Mouse (Mus musculus) retina, adult 2 months (tissue): ENCODE measurements around the gene Rom1.

Experiments used
- DNase-seq: peaks from one replicate; pipeline ENCODE4 v3.0.0-alpha.2; 2012; ENCODE audit warnings: low read depth, low spot score

The Rom1 gene

DNA sequence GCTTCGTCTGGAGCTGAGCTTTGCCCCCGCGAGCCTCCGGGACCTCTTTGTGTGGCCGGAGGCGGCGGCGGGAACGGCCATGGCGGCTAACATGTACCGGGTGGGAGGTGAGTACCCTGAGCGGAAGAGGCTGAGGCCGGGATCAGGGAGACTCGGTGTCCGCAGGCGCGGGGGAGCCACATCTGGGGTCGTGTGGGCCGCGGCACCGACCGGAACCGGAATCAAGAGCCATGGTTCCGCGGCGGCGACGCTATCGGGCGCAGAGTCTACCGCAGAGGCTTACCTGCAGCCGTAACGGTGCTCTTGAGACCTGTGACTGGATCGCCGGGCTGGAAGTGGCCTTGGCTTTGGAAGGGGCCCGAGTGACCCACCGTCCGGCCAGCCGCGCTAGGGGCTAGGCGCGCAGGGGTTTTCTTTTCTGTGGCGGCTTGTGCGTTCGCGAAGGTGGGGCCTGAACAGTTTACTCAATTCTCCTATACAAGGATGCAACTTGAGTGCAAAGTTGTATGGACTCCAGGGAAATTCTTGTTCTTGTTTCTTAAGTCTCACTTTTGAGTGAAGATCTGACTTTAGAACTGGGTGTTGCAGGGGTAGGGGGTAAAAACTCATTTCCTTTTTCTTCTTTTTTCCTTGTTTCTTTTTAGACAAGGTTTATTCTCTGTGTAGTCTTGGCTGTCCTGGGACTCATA, 13.3 kb upstream of the Rom1 start:
- no peak for DNase-seq

DNA sequence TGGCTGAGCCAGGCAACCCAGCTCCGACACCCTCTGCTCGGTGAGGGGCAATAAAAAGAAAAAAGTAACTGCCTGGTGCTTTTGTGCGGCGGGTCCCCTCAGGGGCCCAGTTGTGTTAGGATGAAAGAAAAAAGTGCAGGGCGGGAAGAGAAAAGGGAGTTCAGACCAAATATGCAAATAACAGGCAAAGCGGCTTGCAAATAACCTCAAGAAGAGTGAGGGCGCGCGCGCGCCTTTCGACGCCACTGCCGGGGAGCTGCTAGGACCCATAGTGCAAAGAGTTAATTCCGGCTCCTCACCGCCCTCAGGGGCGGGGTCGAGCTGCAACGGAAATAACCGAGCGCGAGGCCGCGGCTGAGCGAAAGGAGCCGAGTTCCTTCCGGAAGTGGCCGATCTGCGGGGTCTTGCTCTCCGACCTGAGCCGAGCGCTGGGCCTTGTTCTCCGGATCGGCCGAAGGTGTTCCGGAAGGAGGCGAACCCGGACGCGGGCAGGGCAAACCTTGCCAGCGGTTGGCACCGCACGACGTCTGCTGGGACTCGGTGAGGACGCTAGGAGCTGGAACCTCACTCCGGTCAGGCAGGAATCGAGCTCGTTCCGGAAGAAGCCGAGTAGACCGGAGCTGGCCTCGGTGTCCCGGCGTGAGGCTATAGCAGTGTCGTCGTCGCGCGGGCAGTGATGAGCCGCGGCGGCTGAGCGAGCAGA, 12.5 kb upstream of the Rom1 start, which contains the start of gene Mta2:
Gene Mta2 (plus strand): TSS at position 361 of the 703 bp plus-strand sequence.
- DNase-seq: peak; percentile 93

DNA sequence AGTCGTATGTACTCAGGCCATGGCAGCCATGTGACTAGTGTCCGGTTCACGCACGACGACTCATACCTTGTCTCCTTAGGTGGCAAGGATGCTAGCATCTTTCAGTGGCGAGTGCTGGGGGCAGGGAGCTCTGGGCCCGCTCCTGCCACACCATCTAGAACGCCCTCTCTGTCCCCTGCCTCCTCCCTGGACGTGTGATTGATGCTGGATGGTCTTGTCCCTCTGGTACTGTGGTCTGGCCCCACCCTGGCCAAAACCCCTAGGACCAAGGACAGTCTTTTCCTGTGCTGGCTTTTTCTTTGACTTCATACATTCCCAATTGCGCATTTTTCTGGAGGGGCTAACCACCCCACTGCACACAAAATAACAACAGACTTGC, 12.0 kb upstream of the Rom1 start:
- DNase-seq: no peak

DNA sequence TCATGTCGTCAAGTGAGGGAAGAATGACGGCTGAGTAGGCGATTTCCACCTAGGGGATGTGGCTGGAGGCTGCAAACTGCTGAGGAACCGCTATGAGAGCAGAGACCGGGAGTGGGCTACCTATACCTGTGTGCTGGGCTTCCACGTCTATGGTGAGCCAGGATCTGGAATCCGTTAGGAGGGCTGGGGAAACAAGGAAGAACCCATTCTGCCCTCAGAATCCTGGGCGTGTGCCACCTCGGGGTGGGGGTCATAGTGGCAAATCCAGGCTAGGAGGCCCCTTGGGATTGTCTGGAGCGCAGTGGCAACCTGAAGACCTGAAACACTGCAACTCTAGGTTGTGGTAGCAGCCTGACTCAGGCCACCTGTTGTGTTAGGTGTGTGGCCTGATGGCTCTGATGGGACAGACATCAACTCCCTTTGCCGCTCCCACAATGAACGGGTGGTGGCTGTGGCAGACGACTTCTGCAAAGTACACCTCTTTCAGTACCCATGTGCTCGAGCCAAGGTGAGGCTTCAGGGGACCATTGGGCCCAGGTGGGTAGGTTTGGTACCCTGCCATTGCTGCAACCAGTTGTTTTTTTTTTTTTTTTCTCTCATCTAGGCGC, 11.5 kb upstream of the Rom1 start:
- DNase-seq: no peak

DNA sequence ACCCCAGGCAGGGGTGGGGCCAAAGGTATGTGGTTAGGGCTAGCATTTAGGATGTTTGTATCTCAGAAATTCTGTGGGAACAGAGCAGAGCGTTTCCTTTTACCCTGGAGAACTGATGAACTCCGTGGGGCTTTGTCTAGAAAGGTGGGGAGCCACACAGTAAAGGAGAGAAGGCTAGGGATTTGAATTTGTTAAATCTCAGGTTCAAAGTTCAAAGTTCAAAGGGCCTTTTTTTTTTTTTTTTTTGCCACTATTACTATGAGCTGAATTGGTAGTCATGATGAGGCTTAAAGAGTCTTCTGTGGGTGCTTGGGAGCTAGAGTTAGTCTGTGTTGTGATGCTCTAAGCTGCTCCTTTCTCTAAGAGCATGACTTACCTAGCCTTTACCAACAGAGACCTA, 7.6 kb upstream of the Rom1 start:
- DNase-seq: no peak

DNA sequence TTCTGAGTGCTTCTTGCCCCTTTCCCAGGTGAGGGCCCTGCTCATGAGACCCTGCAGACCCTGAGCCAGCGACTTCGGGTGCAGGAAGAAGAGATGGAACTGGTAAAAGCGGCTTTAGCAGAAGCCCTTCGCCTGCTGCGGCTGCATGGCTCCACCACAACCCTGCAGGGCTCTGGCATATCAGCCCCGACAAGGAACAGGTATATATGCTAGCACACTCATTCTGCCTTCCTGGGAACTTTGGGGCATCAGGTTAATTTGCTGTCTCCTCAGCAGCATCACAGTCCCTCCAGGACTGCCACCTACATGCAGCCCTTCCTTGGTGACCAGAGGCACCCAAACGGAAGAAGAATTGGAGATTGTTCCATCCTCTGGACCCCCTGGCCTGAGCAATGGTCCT, 1.6 kb upstream of the Rom1 start:
- no peak for DNase-seq

DNA sequence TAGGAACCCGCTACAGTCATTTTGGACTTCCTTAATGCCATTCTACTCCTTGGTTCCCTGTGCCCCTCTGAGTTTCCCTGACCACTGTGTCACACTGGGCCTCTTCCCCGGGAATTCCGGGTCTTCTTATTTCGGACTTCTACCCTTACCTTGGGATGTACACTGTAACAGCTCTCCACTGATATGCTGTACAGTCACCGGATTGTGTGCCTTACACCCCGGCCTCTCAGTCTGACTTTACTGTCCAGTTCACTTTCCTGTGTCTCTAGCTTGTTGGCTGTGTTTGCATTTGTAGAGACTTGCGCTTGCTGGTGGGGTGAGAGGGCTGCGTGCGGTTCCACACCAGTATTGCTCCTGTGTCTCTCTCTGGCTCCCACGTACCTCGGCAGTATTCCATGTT, 961 bp upstream of the Rom1 start:
- no peak for DNase-seq

DNA sequence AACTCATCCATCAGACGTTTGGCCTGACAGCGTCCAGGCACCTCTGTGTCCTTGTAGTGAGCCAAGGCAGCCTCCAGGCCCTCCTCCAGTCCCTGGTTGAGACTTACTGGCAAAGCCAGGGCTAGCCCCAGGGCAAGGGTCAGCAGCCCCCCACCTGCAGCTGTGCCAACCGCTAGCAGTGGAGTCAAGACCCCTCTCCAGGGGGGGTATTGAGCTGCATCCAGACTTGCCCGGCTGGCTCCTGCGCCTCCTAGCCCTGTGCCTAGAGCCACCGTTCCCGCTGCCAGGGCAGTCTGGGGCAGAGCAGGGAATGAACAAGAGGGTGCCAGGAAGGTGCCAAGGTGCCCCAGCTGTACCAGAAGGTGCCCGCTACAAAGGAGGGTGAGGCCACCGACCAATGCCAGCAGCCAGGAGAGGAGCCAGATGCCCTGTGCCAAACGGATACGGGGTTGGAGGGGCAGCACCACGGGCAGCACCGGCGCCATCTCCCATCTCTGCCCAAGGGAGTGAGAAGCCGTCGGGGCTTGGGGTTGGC, 400 bp downstream of the Rom1 start:
- DNase-seq: no peak

DNA sequence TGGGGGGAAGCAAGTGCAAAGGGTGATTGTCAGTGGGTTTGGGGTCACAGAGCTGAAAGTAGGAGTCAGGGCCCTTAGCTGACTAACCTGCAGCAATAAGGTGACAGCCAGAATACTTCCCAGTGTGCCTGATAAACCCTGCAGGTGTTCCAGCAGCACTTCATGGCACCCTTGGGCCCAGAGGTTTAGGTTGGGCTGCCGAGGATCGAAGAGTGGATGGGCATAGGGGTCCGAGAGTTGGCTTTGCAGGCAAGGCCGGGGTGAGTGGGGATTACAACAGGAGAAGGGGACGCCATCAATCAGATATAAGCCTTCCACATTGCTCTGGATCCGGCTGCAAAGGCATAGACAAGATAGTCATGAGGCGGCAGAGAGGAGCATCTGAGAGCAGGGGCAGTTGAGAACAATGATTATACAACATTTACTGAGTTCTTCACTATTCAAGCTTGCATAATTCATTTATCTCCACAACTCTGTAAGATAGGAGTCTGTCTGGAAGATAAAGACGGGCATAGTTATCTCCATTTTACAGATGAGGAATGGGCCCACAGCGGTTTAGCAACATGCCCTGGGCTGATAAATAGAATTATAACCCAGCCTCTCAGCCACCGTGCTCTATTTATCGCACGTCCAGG, 1.1 kb downstream of the Rom1 start:
- DNase-seq: no peak

DNA sequence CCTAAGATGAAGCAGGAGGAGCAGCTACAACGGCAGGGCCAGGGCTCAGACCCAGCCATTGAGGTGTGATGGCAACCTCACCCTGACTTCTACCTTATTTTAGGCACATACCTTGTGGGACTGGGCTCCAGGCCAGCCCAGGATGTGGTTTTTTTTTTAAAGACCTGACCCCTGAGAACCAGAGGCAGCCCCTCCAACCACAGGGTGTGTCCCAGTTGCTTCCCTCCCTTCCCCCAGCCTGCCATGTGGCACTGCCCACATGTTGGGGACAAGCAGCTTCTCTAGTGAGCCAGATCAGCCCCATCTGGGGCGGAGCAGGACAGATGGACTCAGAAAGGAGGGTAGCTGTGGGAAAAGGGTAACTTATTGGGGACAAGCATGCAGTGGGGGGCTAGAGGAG, 2.4 kb downstream of the Rom1 start:
- no peak for DNase-seq

DNA sequence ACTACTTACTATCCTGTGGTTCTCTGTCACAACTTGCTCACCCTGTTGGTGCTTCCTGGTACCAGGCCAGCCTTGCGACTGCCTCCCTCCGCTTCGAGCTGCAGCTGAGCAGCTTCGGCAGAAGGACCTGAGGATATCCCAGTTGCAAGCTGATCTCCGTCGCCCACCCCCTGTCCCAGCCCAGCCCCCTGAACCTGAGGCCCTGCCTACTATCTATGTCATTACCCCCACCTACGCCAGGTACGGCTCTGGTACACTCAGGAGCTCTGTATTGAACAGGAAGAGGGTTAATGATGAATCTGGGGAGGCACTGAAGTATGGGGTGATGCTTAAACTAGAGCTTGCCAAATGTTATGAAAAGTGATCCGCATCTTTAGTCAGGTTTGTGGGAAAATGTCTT, 7.4 kb downstream of the Rom1 start:
- DNase-seq: no peak

DNA sequence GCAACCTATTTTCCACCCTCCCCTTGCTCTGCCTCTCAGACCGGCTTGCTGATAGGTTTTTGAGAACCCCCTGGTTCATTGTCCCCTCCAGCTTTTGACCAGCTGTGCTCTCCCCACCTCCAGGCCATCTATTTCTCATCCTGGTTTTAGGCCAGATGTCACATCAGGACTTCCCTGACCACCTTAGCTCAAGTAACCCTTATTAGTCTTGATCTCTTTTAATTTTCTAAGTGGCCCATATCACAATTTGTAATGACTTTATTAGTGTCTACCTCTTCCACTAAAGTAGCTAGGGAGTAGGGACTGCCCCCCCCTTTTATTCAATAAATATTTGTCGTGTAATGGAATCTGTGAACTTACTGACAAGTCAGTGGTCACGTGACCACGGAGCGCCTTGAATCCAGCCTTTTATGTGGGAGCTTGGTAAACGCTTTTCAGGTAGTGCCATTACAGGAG, 8.3 kb downstream of the Rom1 start:
- no peak for DNase-seq

DNA sequence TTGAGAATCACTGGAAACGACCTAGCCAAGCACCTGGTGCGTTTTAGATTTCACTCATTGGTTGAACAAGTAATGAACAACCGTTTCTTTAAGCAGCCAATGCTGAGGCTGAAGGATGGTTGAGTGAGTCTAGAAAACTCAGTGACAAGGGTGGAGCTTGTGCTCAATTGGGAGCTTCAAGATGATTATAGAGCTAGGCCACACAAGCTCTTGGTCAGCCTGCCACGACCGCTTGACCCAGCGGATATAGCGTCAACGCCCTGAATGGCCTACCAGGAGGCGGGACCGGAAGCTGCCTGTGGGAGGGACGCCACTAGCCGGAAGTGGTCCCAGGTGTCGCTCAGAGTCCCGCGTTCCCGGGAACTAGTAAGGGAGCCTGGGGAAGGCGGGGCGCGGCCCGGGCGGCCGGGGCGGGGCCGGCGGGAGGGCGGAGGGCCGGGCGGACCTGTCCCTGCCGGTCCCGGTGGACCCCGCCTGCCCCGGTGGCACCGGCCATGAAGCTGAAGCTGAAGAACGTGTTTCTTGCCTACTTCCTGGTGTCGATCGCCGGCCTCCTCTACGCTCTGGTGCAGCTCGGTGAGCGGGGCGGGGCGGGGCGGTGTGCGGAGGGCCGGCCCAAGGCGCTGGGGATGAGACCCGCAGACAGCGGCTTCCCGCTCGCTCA, 9.0 kb downstream of the Rom1 start, which contains the start of gene B3gat3:
Gene B3gat3 (plus strand): TSS at position 302 of the 664 bp plus-strand sequence.
- peak; percentile 86 for DNase-seq

DNA sequence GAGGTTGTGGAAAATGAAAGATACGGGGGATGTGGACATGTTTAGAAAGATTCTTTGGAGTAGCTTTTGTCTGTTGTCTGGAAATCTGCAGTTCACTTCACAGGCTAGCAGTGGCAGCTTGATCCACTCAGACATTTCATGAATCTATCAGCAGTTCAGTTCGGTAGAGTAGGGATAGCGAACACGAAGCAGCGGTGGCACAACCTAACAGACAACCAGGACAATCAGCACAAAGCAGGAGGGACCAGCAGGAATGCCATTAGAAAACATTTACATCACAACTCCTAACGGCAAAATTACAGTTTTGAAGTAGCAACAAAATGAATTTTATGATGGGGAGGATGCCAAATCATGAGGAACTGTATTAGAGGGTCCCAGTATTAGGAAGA, 9.5 kb downstream of the Rom1 start:
- DNase-seq: no peak

DNA sequence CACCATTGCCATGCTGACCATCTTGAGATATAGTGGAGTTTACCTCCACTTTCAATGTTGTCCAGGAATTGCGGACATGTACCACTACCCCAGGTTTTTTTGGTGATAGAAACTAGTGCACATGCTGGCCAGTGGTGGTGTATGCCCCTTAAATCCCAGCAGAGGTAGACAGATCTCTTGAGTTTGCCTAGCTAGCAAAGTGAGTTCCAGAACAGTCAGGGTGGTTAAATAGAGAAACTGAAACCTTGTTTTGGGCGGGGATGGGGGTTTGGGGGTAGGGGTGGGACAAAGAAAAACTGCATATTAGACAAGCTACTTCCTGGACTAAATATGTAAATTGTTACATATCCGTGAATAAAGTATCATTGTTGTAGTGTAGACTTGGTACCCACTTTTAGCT, 10.2 kb downstream of the Rom1 start:
- no peak for DNase-seq

DNA sequence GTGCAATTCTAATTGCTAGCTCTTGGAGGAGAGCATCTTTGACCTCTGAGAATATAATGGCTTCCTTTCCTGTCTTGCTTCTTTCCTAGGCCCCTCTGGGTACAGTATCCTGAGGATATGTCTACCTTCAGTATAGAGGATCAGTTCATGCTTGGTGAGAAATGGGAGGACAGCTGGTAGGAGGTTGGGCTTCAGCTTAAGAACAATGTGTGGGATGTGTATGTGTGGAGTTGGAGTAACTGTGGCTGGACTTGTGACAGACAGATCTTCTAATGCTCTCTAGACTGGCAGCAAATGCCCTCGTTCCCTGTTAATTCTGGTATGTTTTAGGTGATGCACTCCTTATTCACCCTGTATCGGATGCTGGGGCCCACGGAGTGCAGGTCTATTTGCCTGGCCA, 14.9 kb downstream of the Rom1 start:
- no peak for DNase-seq

DNA sequence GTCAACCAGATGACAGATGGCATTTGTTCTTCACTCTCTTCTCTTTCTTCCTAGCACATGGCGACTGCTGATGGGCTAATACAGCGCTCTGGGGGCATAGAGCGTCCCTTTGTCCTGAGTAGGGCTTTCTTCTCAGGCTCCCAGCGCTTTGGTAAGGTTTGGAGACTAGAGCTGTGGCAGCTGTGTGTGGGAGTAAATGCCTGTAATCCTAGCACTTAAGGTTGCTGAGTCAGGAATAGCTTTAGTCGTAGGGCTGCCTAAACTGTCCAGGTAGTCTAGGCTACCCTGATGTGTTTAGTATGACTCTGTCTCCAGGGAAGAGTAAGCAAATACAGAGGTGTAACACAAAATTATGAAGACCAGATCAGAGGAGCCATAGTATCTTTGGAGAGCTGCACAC, 17.3 kb downstream of the Rom1 start:
- no peak for DNase-seq

DNA sequence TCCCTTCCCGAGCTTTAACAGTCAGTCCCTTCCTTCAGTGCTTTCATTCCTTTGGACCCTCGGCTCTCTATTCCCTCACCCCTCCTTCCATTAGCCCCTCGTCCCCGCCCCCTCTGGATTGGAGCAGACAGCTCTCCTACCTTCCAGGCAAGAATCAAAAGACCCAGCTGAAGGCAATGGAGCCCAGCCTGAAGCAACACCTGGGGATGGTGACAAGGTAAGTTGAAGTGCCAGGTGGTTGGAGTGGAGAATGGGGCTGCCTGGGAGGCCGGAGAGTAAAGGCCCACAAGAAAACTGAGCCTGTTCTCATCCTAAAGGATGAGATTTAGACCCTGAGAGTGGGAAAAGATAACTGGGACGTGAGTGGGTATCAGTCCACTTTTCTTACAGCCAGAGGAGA, 20.6 kb downstream of the Rom1 start:
- no peak for DNase-seq

DNA sequence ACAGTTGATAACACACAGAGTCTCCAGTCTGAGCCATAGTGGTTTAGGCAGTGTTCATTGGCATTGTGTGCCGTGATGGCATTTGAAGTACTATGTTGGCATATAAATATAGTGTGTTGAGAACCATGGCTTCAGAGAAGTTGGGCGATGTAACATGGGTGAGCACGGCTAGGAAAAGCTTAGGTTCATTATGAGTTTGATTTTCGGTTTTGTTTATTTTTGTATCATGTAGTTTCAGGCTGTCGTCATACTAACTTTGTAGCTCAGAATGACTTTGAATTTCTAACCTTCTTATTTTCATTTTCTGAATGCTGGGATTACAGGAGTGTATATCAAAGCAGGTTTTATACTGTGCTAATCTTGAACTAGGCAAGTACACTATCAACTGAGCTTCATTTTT, 25.7 kb downstream of the Rom1 start:
- no peak for DNase-seq

DNA sequence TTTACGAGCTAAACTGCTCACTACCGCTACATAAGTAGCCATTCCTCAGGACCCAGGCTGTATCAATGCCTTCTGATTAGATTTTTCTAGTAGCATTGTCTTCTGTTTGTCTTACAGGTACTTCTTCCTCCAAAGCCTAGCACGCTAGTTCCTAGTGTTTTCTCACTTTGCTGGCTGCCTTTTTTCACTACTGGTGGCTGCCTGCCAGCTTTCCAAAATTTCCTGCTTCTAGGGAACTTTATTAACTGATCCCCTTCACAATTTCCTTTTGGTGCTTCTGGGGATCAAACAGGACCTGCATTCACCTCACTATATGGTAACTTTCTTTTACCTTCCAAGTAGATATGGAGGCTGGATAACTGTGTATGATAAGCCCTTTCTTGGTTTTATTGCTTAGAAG, 30.1 kb downstream of the Rom1 start:
- no peak for DNase-seq

DNA sequence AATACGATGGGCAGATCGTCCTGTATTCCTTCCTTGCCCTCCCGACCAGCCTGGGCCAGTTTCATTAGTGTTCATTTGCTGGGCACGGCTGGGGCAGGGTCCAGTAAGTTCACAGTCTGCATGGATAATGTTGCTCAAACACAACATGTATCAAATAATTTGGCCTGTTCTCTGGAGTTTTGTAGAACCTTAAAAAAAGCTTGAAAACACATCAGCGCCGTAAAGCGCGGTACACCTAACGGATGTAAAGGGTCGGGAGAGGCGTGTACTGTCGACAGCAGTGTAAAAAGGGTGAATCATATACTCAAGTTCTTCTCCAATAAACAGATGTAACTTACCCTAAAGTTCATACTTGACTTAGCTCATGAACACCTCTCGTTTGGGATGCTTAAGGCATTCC, 30.6 kb downstream of the Rom1 start:
- no peak for DNase-seq
